Mouse (Mus musculus) embryonic stem cell, embryonic (primary cell): ENCODE data around the gene Ifitm10.

ENCODE experiments used
- CTCF ChIA-PET, 4 experiments: fragments of 300-600 bp in 2 of 4; fragments of 350-600 bp in 2 of 4; sonication (Branson Sonifier 250); formaldehyde crosslinking; loops; one replicate each; lab custom pipeline; 2022; ENCODE audit warnings: inconsistent platforms in 2 of 4; lab: Charles Lee
- POLR2A ChIA-PET, 4 experiments: fragments of 300-600 bp in 2 of 4; fragments of 350-600 bp in 2 of 4; sonication (Branson Sonifier 250); formaldehyde crosslinking; loops; one replicate each; lab custom pipeline; 2022; ENCODE audit warnings: antibody characterized with exemption in 4 of 4, inconsistent platforms in 1 of 4; lab: Charles Lee

Gene Ifitm10

DNA sequence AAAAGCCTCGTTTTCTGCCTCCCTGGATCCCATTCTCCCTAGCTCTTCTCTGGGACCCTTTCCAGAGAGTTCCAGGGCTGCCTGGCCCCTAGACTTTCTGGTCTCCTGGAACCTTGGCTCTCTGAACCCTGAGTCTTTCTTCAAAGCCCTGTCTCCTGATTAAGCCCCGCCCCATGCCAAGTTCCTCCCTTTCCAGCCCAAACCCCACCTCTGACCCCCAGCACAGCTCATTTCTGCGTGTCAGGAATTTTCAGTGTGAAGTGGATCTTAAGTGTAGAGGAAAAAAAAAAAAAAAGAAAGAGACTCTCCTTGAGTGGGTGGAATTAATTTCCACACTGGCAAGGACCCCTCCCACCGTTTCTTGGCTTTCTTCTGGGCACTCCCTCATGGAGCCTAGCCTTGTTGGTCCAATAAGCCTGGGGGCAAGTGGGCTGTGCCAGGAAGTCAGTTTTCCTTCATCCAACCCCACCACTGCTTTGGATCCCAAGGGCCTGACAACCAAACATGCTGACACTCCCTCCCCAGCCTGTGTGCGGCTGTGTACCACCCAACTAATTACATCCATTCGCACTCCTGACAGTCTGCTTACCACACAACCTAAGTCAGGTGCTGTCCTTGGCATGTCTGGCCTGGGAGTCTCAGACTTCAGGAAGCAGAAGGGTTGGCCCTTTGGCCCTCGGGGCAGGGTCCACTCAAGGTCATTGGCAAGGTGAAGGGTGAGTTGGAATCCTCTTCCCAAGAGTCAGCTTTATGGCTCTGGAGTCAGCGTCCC is at the start of gene Ifitm10:
Ifitm10 (minus strand) TSS at position 113 of the 772 bp plus-strand sequence.
- POLR2A ChIA-PET, result interaction anchor here (0.6 to 10.5 kb wide), 20 partner anchors 12 to 1584 kb away, joined by 3 to 130 read pairs (median 4); partner anchors contain the start of gene Ctsd (in 4 of the 4)

GRCm38 (mm10) chr7:142421826-142422225 is 48.3 kb upstream of the Ifitm10 start:
- CTCF ChIA-PET, result no interaction called here
- POLR2A ChIA-PET, result interaction anchor here in 1 of 4 experiments (0.8 to 0.9 kb wide), 2 partner anchors 10 to 17 kb away, joined by 3 to 4 read pairs; no protein-coding TSS in a partner anchor

More for the DNA sequence above, at the start of gene Ifitm10:
- CTCF ChIA-PET, result interaction anchor here in 1 of 4 experiments (0.6 kb wide), 1 partner anchor 85 kb away, joined by 3 read pairs; no protein-coding TSS in a partner anchor

DNA sequence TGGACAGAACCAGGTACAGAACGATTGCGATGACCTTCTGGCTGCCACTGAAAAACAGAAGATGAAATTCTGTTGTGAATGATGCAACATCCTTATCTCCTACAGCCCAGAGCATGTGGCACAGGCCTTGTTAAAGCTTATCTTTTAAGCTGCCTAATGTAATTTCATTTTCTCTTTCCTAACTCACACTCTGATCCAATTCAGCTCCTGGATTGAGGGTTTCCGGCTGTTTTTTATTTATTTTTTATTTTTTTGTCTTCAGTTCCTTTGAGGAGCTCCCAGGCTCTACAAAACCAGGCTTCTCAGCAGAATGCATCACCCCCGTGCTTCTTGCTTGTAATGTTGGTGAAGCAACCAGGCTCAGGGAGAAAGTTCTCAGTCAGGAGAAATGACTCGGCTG is 46.3 kb upstream of the Ifitm10 start:
- ChIA-PET CTCF (interaction anchor here in 3 of 4 experiments (0.7 to 1.9 kb wide), 3 partner anchors 83 to 85 kb away, joined by 3 to 6 read pairs (median 5); no protein-coding TSS in a partner anchor), POLR2A (interaction anchor here in 1 of 4 experiments (1.6 kb wide), 1 partner anchor 32 kb away, joined by 5 read pairs; the partner anchor contains the start of gene Ctsd)

DNA sequence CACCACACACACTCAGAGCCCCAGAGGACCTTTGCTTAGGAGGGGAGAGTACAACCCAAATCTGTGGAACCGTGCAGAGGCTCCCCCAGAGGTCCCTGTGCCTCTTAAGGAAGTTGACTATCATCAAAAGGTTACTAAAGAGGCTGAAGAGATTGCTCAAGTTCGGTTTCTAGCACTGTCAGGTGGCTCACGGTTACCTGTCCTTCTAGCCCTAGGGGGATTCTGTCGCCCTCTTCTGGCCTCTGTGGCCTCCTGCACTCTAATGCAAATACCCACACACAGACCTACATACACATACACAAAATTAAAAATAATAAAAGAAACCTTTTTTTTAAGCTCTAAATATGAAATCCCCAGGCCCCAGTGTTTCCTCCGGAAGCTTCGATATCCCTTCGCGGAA is 45.1 kb upstream of the Ifitm10 start:
- POLR2A ChIA-PET, result interaction anchor here in 2 of 4 experiments (1.0 kb wide), 2 partner anchors 84 kb away, joined by 3 read pairs; no protein-coding TSS in a partner anchor
- CTCF ChIA-PET, result interaction anchor here (0.6 to 2.1 kb wide), 8 partner anchors 9 to 1070 kb away, joined by 3 to 14 read pairs (median 6); no protein-coding TSS in a partner anchor

DNA sequence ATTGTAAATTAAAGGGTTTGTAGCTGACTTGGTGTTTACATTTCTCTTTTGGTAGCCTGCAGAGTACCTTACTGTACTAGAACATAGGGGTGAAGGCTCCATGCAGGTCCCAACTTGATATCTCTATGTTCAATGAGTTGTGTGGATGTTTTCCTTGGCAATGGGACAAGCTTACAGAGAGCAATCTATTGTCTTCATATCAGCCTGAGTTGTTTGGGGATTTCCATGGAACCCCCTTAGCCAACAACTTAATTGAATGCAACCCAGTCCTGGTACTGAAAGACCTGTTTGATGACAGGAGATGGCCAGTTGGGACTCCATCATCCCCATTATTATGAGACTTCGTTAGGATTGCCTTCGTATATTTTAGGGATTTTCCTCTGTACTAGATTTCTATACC is 44.5 kb upstream of the Ifitm10 start:
- CTCF ChIA-PET, result interaction anchor here in 3 of 4 experiments (0.7 to 2.1 kb wide), 6 partner anchors 10 to 84 kb away, joined by 3 to 14 read pairs (median 6); no protein-coding TSS in a partner anchor
- POLR2A ChIA-PET, result interaction anchor here in 3 of 4 experiments (0.7 to 1.0 kb wide), 4 partner anchors 13 to 1014 kb away, joined by 3 read pairs; no protein-coding TSS in a partner anchor

DNA sequence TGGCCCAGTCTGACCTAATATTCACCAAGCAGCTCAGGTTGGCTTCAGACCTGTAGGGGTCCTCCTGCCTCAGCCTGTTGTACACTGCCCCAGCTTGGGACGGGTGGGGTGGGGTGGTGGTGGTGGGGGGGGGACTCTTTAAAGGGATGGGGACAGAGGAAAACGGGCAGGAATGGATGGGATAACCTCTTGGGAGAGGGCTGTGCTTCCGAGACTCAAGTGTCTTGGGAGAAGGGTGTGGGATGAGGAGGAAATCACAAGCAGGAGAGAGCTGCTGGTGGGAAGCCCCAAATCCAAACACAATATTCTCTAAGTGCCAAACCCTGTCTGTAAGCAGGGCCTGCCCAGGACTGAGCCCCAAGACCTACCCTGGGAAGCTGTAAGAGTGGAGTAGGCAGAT is 42.7 kb upstream of the Ifitm10 start:
- POLR2A ChIA-PET, result interaction anchor here in 2 of 4 experiments (0.7 to 1.3 kb wide), 3 partner anchors 31 to 109 kb away, joined by 3 read pairs; no protein-coding TSS in a partner anchor
- CTCF ChIA-PET, result interaction anchor here in 2 of 4 experiments (0.5 to 2.0 kb wide), 2 partner anchors 82 to 611 kb away, joined by 3 to 8 read pairs; no protein-coding TSS in a partner anchor

GRCm38 (mm10) chr7:142415314-142415713 is 41.8 kb upstream of the Ifitm10 start:
- POLR2A ChIA-PET, result interaction anchor here in 2 of 4 experiments (0.7 to 1.1 kb wide), 2 partner anchors 23 to 37 kb away, joined by 3 read pairs; no protein-coding TSS in a partner anchor
- CTCF ChIA-PET, result interaction anchor here in 2 of 4 experiments (1.5 to 2.0 kb wide), 2 partner anchors 13 to 81 kb away, joined by 4 to 8 read pairs; no protein-coding TSS in a partner anchor

- ChIA-PET POLR2A (interaction anchor here in 2 of 4 experiments (0.6 to 1.0 kb wide), 2 partner anchors 8 to 19 kb away, joined by 3 to 5 read pairs; no protein-coding TSS in a partner anchor), CTCF (interaction anchor here in 1 of 4 experiments (0.8 kb wide), 1 partner anchor 68 kb away, joined by 3 read pairs; no protein-coding TSS in a partner anchor)
Observed at GRCm38 (mm10) chr7:142413285-142413684, 39.7 kb upstream of the Ifitm10 start.

- ChIA-PET CTCF (interaction anchor here in 2 of 4 experiments (1.2 to 1.7 kb wide), 2 partner anchors 19 to 93 kb away, joined by 3 to 4 read pairs; no protein-coding TSS in a partner anchor), POLR2A (interaction anchor here in 2 of 4 experiments (0.8 to 1.9 kb wide), 2 partner anchors 22 to 23 kb away, joined by 4 to 9 read pairs; partner anchors contain the start of gene Ctsd (in 1 of the 2))
Observed at GRCm38 (mm10) chr7:142409603-142410002, 36.0 kb upstream of the Ifitm10 start.

GRCm38 (mm10) chr7:142408686-142409085 is 35.1 kb upstream of the Ifitm10 start:
- CTCF ChIA-PET, result interaction anchor here in 3 of 4 experiments (1.2 to 1.7 kb wide), 4 partner anchors 20 to 93 kb away, joined by 3 to 6 read pairs (median 4); no protein-coding TSS in a partner anchor
- POLR2A ChIA-PET, result interaction anchor here in 3 of 4 experiments (0.6 to 1.9 kb wide), 4 partner anchors 21 to 35 kb away, joined by 3 to 9 read pairs (median 3); partner anchors contain the start of genes Ctsd (in 1 of the 3), Gm49369 (in 1 of the 3) and Ifitm10 (in 1 of the 3)

GRCm38 (mm10) chr7:142407935-142408334 is 34.4 kb upstream of the Ifitm10 start:
- POLR2A ChIA-PET, result interaction anchor here in 3 of 4 experiments (0.7 to 1.1 kb wide), 3 partner anchors 15 to 35 kb away, joined by 3 to 4 read pairs (median 3); partner anchors contain the start of gene Ifitm10 (in 1 of the 3)
- CTCF ChIA-PET, result interaction anchor here in 2 of 4 experiments (1.2 to 1.6 kb wide), 2 partner anchors 74 kb away, joined by 3 to 6 read pairs; no protein-coding TSS in a partner anchor

DNA sequence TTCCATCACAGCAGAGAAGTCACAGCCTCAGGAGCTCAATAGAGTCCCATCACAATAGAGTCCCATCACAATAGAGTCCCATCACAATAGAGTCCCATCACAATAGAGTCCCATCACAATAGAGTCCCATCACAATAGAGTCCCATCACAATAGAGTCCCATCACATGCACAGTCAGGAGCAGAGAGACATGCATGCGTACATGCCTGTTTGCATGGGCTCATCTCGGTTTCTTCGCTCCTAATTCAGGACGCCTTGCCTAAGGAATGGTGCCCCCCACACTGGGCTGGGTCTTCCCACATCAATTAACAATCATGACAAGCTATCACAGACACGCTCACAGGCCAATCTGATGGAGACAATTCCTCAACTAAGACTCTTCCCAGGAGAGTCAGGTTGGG is 31.6 kb upstream of the Ifitm10 start:
- CTCF ChIA-PET, result interaction anchor here in 2 of 4 experiments (0.7 to 1.7 kb wide), 6 partner anchors 14 to 133 kb away, joined by 3 to 5 read pairs (median 3); no protein-coding TSS in a partner anchor
- POLR2A ChIA-PET, result interaction anchor here in 3 of 4 experiments (0.7 to 7.2 kb wide), 21 partner anchors 9 to 648 kb away, joined by 3 to 77 read pairs (median 5); partner anchors contain the start of genes Ctsd (in 3 of the 3) and Gm49369 (in 1 of the 3)

DNA sequence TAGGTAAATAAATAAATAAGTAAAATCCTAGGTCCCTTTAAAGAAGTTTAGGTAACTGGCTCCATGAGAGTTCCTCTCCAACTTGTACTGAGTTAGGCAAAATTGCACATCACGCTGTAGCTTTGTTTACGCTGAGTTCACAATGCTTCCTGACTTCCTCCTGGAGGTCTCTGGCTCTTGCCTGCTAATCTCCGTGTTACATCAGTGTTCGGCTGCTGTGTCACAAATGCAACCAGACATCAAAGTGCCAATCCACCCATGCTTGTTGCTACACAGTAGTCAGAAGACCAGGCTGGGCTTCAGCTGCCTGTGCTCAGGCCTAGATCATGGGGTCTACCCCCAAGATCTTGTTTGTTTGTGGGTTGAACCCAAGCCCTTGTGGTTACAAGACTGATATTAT is 30.0 kb upstream of the Ifitm10 start:
- CTCF ChIA-PET, result interaction anchor here in 2 of 4 experiments (0.6 to 1.6 kb wide), 3 partner anchors 25 to 69 kb away, joined by 3 to 13 read pairs (median 4); no protein-coding TSS in a partner anchor
- POLR2A ChIA-PET, result interaction anchor here in 3 of 4 experiments (2.3 to 7.2 kb wide), 4 partner anchors 15 to 19 kb away, joined by 16 to 77 read pairs (median 18); partner anchors contain the start of gene Ctsd (in 3 of the 3)

- ChIA-PET POLR2A (interaction anchor here in 3 of 4 experiments (0.6 to 7.2 kb wide), 21 partner anchors 13 to 210 kb away, joined by 3 to 77 read pairs (median 3); partner anchors contain the start of gene Ctsd (in 3 of the 3)), CTCF (interaction anchor here (0.5 to 1.6 kb wide), 4 partner anchors 27 to 66 kb away, joined by 3 to 7 read pairs (median 4); partner anchors contain the start of gene Tnni2 (in 1 of the 4))
Observed at GRCm38 (mm10) chr7:142400750-142401142, 27.2 kb upstream of the Ifitm10 start.

- CTCF ChIA-PET, result interaction anchor here in 3 of 4 experiments (1.0 to 1.6 kb wide), 3 partner anchors 28 to 66 kb away, joined by 3 to 7 read pairs (median 4); partner anchors contain the start of gene Tnni2 (in 1 of the 3)
- POLR2A ChIA-PET, result interaction anchor here in 3 of 4 experiments (0.6 to 7.2 kb wide), 21 partner anchors 12 to 211 kb away, joined by 3 to 77 read pairs (median 3); partner anchors contain the start of gene Ctsd (in 3 of the 3)
Observed at GRCm38 (mm10) chr7:142400112-142400749, 26.7 kb upstream of the Ifitm10 start.

GRCm38 (mm10) chr7:142399250-142399649 is 25.7 kb upstream of the Ifitm10 start:
- ChIA-PET CTCF (interaction anchor here in 2 of 4 experiments (0.7 to 1.2 kb wide), 2 partner anchors 35 to 65 kb away, joined by 3 to 7 read pairs; no protein-coding TSS in a partner anchor), POLR2A (interaction anchor here in 3 of 4 experiments (0.6 to 7.2 kb wide), 6 partner anchors 11 to 356 kb away, joined by 3 to 77 read pairs (median 7); partner anchors contain the start of gene Ctsd (in 2 of the 3))
